Mouse (Mus musculus): ENCODE measurements around the gene Jazf1. TPM values are rescaled to one million over a fixed set of nuclear protein-coding genes. Genes with fewer than 3 reads are reported as not detected.

The Jazf1 gene
- polyA plus RNA-seq, 1 experiment: 0.43 TPM

DNA sequence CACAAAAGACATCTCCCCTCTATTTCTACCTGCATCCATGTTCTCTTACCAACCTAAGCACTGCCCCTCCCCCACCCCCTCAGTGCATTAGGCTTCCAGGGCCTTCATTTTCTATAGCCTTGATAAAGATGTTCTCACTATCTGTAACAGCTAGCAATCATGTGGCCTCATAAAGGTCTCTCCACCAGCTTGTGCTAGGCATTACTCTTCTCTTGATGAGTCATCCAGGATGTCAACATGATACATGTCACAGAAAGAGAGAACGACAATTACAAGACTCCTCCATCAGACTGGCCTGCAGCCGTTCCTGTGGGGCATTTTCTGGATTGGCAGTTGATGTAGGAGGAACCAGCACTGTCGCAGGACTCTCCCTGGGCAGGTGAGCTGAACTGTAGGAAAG is 30.3 kb downstream of the Jazf1 start:
- no peaks in the 10 kb centered on the region for H3K27me3 ChIP-seq (ENCODE audit: control insufficient read depth, insufficient read depth, low read length)

DNA sequence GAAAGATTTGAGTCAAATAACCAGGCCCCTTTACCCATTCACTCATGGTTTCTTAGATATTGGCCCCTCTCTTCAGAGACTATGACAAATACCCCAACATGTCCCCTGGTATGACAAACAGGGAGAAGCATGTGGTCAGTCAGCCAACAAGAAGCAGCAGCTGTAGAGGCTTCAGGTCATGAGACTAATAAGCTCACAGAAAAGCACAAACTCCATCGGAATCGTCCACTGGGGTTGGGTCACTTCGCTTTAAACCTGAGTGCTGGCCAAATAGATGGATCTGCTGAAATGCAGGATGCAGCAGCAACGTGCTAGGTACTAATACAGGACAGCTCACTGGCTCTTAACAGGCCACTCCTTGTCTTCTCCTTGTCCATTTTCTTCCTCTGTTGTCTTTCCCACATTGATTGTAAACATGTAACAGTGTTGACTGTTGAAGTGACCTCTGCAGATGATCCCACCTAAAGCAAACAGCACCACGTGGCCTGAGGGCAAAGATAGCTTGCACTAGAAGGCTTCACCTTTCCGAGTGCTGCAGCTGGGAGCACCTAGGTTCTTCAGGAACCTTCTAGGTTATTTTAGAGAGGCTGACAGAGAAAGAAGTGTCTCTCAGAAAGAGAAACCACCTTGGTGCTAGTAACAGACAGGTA is 33.9 kb downstream of the Jazf1 start:
- Histone ChIP-seq H3K4me3 (ENCODE audit: extremely low read depth, insufficient read depth, insufficient read length) (no peak overlapping the region), H3K27ac (ENCODE audit: insufficient read depth, low read length) (no peak overlapping the region), H3K27me3 (ENCODE audit: control insufficient read depth, insufficient read depth, low read length) (no peaks in the 10 kb centered on the region), H3K4me1 (ENCODE audit: control insufficient read depth, insufficient read depth, insufficient read length) (no peaks in the 10 kb centered on the region), H3K36me3 (ENCODE audit: control insufficient read depth, insufficient read depth, low read length) (no peaks in the 10 kb centered on the region)
- 91% methylated on average over 6 of the region's 6 CpGs for WGBS
- no peak for TF ChIP-seq POLR2A (IDR thresholded peaks at IDR 0.05; ENCODE audit: low read depth, low read length)
- no peak for TF ChIP-seq CTCF (IDR thresholded peaks at IDR 0.05; ENCODE audit: extremely low read depth, insufficient read depth, insufficient read length, insufficient replicate concordance)
- DNase-seq (ENCODE audit: low read depth in 1 of 2, low spot score in 2 of 2): no peak

More for the DNA sequence above, 30.3 kb downstream of the Jazf1 start:
- no peak overlapping the region for H3K27ac ChIP-seq (ENCODE audit: insufficient read depth, low read length)
- no peaks in the 10 kb centered on the region for H3K36me3 ChIP-seq (ENCODE audit: control insufficient read depth, insufficient read depth, low read length)
- H3K4me3 ChIP-seq (ENCODE audit: extremely low read depth, insufficient read depth, insufficient read length): no peak overlapping the region
- DNase-seq (ENCODE audit: low read depth in 1 of 2, low spot score in 2 of 2): no peak
- no peaks in the 10 kb centered on the region for H3K4me1 ChIP-seq (ENCODE audit: control insufficient read depth, insufficient read depth, insufficient read length)
- WGBS: 70% methylated on average over 3 of the region's 3 CpGs
- TF ChIP-seq CTCF (IDR thresholded peaks at IDR 0.05; ENCODE audit: extremely low read depth, insufficient read depth, insufficient read length, insufficient replicate concordance) (no peak), POLR2A (IDR thresholded peaks at IDR 0.05; ENCODE audit: low read depth, low read length) (no peak)

DNA sequence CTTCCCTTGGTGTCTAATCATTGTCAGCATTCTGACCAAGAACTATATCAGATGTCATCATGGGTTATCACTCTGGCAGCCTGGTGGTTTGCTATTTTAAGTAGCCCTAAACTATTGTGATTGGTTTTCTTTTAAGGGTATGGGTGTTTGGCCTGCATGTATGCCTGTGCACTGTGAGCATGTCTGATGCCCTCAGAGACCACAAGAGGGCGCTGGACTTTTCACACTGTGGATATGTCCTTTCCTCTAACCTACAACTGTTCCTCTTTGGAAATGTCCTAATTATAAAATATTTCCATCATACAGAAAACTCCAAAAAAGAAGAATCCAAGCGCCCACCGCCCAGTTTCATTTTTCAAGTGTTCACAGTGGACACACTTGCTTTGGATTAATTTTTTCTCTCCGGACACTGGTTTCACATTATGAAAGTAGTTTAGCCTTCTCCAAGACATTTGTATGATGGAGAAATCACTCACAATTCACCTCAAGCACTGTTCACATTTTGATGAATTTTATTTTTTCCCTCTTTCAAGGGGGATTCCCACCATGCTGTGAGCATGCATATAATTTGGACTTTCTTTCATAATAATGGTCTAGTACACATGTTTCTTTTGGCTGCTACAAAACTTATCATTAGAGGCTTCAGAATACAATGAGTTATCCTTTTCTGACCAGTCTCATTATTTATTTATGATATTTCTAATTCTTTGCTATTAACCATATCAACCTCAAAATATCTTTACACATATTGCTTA is 35.5 kb downstream of the Jazf1 start:
- Histone ChIP-seq H3K36me3 (ENCODE audit: control insufficient read depth, insufficient read depth, low read length) (no peaks in the 10 kb centered on the region), H3K27ac (ENCODE audit: insufficient read depth, low read length) (no peak overlapping the region), H3K27me3 (ENCODE audit: control insufficient read depth, insufficient read depth, low read length) (no peaks in the 10 kb centered on the region), H3K4me1 (ENCODE audit: control insufficient read depth, insufficient read depth, insufficient read length) (no peaks in the 10 kb centered on the region), H3K4me3 (ENCODE audit: extremely low read depth, insufficient read depth, insufficient read length) (no peak overlapping the region)
- no peak for DNase-seq (ENCODE audit: low read depth in 1 of 2, low spot score in 2 of 2)
- peak; percentile 21; the same call in 1 of the 2 replicates for TF ChIP-seq CTCF (IDR thresholded peaks at IDR 0.05; ENCODE audit: extremely low read depth, insufficient read depth, insufficient read length, insufficient replicate concordance)
- TF ChIP-seq POLR2A (IDR thresholded peaks at IDR 0.05; ENCODE audit: low read depth, low read length): no peak
- 70% methylated on average over 4 of the region's 4 CpGs for WGBS

DNA sequence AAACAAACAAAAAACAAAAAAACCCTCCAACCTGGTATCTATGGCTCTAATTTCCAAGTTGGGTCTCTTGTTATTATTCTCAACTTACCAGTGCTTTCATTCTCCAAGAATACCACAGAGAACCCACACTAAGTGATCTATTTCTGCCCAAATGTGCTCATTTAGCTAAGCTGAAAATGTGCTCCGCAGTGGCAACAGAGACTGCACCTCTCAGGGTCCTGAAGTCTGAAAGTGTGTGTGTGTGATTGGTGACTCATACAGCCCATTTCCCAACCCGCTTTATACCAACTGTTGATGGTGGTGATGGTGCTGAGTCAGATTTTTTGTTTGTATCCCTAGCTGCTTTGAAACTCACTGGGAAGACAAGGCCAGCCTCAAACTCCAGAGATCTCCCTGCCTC is 46.4 kb downstream of the Jazf1 start:
- Histone ChIP-seq H3K4me3 (ENCODE audit: extremely low read depth, insufficient read depth, insufficient read length) (no peak overlapping the region), H3K36me3 (ENCODE audit: control insufficient read depth, insufficient read depth, low read length) (no peaks in the 10 kb centered on the region), H3K4me1 (ENCODE audit: control insufficient read depth, insufficient read depth, insufficient read length) (no peaks in the 10 kb centered on the region), H3K27ac (ENCODE audit: insufficient read depth, low read length) (no peak overlapping the region), H3K27me3 (ENCODE audit: control insufficient read depth, insufficient read depth, low read length) (no peaks in the 10 kb centered on the region)
- no peak for TF ChIP-seq POLR2A (IDR thresholded peaks at IDR 0.05; ENCODE audit: low read depth, low read length)
- no peak for TF ChIP-seq CTCF (IDR thresholded peaks at IDR 0.05; ENCODE audit: extremely low read depth, insufficient read depth, insufficient read length, insufficient replicate concordance)
- DNase-seq (ENCODE audit: low read depth in 1 of 2, low spot score in 2 of 2): no peak
- 90% methylated on average over 2 of the region's 2 CpGs for WGBS

DNA sequence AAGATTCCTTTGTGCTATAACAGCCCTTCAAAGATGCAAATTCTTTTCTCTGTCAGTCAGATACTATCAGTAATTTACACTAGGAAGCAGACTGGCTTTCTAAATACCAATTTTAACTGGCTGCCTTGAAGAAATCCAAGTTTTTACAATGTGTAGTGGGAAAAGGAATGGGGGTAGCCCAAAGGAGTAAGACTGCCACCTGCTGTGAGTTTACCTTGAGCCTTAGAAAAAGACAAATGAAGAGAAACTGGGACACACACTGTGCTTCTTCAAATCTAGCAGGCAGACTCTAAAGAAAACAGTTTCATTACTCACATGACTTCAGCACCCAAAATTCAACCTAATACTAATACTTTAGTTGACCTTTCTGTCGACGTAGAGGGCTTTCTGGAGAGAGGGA is 47.4 kb downstream of the Jazf1 start:
- H3K27ac ChIP-seq (ENCODE audit: insufficient read depth, low read length): no peak overlapping the region
- DNase-seq (ENCODE audit: low read depth in 1 of 2, low spot score in 2 of 2): no peak
- H3K4me1 ChIP-seq (ENCODE audit: control insufficient read depth, insufficient read depth, insufficient read length): no peaks in the 10 kb centered on the region
- 69% methylated on average over 2 of the region's 2 CpGs for WGBS
- H3K36me3 ChIP-seq (ENCODE audit: control insufficient read depth, insufficient read depth, low read length): no peaks in the 10 kb centered on the region
- H3K4me3 ChIP-seq (ENCODE audit: extremely low read depth, insufficient read depth, insufficient read length): no peak overlapping the region
- H3K27me3 ChIP-seq (ENCODE audit: control insufficient read depth, insufficient read depth, low read length): no peaks in the 10 kb centered on the region
- no peak for TF ChIP-seq POLR2A (IDR thresholded peaks at IDR 0.05; ENCODE audit: low read depth, low read length)
- TF ChIP-seq CTCF (IDR thresholded peaks at IDR 0.05; ENCODE audit: extremely low read depth, insufficient read depth, insufficient read length, insufficient replicate concordance): no peak

DNA sequence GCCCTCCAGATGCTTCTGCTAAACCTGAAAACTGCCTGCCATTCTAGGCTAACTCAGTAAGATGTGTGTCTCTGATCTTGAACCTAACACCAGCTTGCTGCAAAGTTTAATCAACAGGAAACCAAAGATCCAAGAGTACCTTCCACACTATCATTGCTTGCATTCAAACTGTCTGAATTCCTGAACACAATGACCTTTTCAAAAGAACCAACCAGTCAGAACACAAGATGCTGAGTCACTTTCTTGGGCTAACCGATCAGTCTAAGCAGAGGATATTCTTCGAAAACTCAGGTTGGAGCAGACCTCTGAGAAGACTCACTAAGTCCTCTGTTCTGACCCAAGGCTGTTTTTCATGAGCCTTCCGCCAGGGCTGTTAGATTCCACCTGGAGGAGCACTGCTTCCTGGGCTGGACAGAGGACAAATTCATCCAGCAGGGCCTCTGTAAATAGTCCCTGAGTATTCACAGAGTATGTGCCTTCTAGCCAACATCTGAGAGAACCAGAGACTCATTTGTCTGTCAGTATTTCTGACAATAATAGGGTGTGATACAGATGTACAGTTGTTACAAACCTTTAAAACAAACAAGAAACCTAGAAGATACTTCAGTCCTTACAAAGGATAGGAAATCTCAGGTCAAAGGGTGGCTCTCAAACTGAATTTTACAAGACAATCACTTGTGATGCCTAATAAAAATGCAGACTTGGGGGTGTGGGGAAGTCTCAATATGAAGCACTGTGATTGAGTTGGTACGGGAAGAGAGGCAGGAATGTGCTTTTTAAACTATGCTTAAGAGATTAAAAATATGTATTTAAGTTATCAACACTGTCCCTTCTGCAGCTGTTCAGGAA is 50.9 kb downstream of the Jazf1 start:
- H3K4me1 ChIP-seq (ENCODE audit: control insufficient read depth, insufficient read depth, insufficient read length): no peaks in the 10 kb centered on the region
- no peaks in the 10 kb centered on the region for H3K27me3 ChIP-seq (ENCODE audit: control insufficient read depth, insufficient read depth, low read length)
- no peak overlapping the region for H3K27ac ChIP-seq (ENCODE audit: insufficient read depth, low read length)
- TF ChIP-seq POLR2A (IDR thresholded peaks at IDR 0.05; ENCODE audit: low read depth, low read length) (no peak), CTCF (IDR thresholded peaks at IDR 0.05; ENCODE audit: extremely low read depth, insufficient read depth, insufficient read length, insufficient replicate concordance) (no peak)
- 62% methylated on average over 4 of the region's 4 CpGs for WGBS
- no peaks in the 10 kb centered on the region for H3K36me3 ChIP-seq (ENCODE audit: control insufficient read depth, insufficient read depth, low read length)
- no peak overlapping the region for H3K4me3 ChIP-seq (ENCODE audit: extremely low read depth, insufficient read depth, insufficient read length)
- no peak for DNase-seq (ENCODE audit: low read depth in 1 of 2, low spot score in 2 of 2)

Data from spleen, adult 2 months (tissue).